Mouse (Mus musculus) hindbrain, embryonic 13.5 days (tissue): ENCODE data around the gene Tmem151a. TPM values are rescaled to one million over a fixed set of nuclear protein-coding genes. Genes with fewer than 3 reads are reported as not detected.
"Not testable (repeated sequence)": the region's sequence is repeated elsewhere in the genome, so short reads cannot be mapped to it uniquely, and the experiment has no call there.

Source experiments
- ATAC-seq: fragments of 200-750 bp; cut with Nextera tagmentation; 2 replicates; pipeline ENCODE4 v1.8.0; 2017; ENCODE audit warnings: moderate TSS enrichment; ENCODE audit not compliant: low FRiP score
- H3K27ac ChIP-seq: fragments of 300-500 bp; sonication (generic); 2 replicates; pipeline ENCODE4 v1.5.1; 2015; ENCODE audit warnings: inconsistent platforms, mild to moderate bottlenecking, moderate library complexity
- H3K27me3 ChIP-seq: fragments of 300-500 bp; sonication (generic); 2 replicates; pipeline ENCODE4 v1.6.1; 2015; ENCODE audit warnings: mild to moderate bottlenecking, inconsistent platforms
- H3K36me3 ChIP-seq: fragments of 300-500 bp; sonication (generic); 2 replicates; pipeline ENCODE4 v1.6.1; 2015; ENCODE audit warnings: mild to moderate bottlenecking, inconsistent platforms
- H3K4me1 ChIP-seq: fragments of 300-500 bp; sonication (generic); replicated peaks from 2 replicates; pipeline ENCODE4 v1.6.1; 2015; ENCODE audit warnings: inconsistent platforms
- H3K4me2 ChIP-seq: fragments of 300-500 bp; sonication (generic); 2 replicates; pipeline ENCODE4 v1.6.1; 2015; ENCODE audit warnings: inconsistent platforms, mild to moderate bottlenecking, moderate library complexity
- H3K4me3 ChIP-seq: fragments of 300-500 bp; sonication (generic); 2 replicates; pipeline ENCODE4 v1.5.1; 2015; ENCODE audit warnings: mild to moderate bottlenecking, inconsistent platforms
- H3K9ac ChIP-seq: fragments of 300-500 bp; sonication (generic); 2 replicates; pipeline ENCODE4 v1.6.1; 2015; ENCODE audit warnings: mild to moderate bottlenecking, inconsistent platforms
- H3K9me3 ChIP-seq: fragments of 300-500 bp; sonication (generic); 2 replicates; pipeline ENCODE4 v1.6.1; 2016; ENCODE audit warnings: inconsistent platforms
- WGBS: fragments of 180-500 bp; shearing (Covaris S2); methylation state at CpG from one replicate; pipeline ENCODE4 v1.1.7; 2015; 5-methylcytosine and 5-hydroxymethylcytosine counted together
- polyA plus RNA-seq: library from polyadenylated mRNA; unstranded; fragments of >200 nt; fragmentation: Nextera tagmentation; extraction: Ambion mirVana; gene quantifications from 2 replicates; pipeline ENCODE4 v1.2.1, GENCODE M21; 2015

Tmem151a gene
- polyA plus RNA-seq, 1 experiment from 2014 or later = 8.4 TPM

GRCm38 (mm10) chr19:5092083-5092482 lies 6.8 kb upstream of the Tmem151a start:
- peak overlapping the region; percentile 52 for H3K27ac ChIP-seq

DNA sequence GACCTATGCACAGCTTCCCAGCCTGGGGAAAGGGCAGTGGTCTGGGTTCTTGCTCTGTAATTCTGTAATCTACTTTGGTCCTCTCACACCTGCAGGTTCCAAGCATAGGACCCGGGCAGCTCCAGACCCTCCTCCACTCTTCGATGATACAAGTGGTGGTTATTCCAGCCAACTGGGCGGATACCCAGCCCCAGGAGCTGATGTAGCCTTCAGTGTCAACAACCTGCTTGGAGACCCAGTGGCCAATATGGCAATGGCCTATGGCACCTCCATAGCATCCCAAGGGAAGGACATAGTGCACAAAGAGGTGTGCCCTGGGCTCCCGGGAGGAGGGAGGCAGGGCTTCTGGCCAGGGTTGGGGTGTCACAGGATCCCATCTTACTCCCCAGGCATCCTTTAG lies 4.0 kb upstream of the Tmem151a start:
- Histone ChIP-seq H3K27me3 (peaks cover 22% of the 10 kb centered on the region), H3K4me2 (peak overlapping the region; percentile 87), H3K4me3 (peak overlapping the region; percentile 77), H3K27ac (no peak overlapping the region), H3K4me1 (peaks cover 56% of the 10 kb centered on the region), H3K36me3 (peaks cover 42% of the 10 kb centered on the region), H3K9me3 (no peaks in the 10 kb centered on the region), H3K9ac (peak overlapping the region; percentile 86)
- WGBS = 91% methylated on average over 4 of the region's 4 CpGs
- no peak for ATAC-seq

More at GRCm38 (mm10) chr19:5092083-5092482, 6.8 kb upstream of the Tmem151a start:
- H3K36me3 ChIP-seq = peaks cover 42% of the 10 kb centered on the region
- ATAC-seq = no peak
- 90% methylated on average over 10 of the region's 10 CpGs for WGBS
- H3K9me3 ChIP-seq = no peaks in the 10 kb centered on the region
- H3K4me2 ChIP-seq = no peak overlapping the region
- no peak overlapping the region for H3K9ac ChIP-seq
- no peaks in the 10 kb centered on the region for H3K27me3 ChIP-seq
- H3K4me3 ChIP-seq = no peak overlapping the region
- peaks cover 72% of the 10 kb centered on the region for H3K4me1 ChIP-seq

GRCm38 (mm10) chr19:5087884-5088728 lies 2.8 kb upstream of the Tmem151a start, which contains the start of gene Yif1a:
TSS of gene Yif1a (plus strand) at chr19:5088538.
- Histone ChIP-seq H3K4me1 (peaks cover 44% of the 10 kb centered on the region), H3K4me3 (peak within 1 kb of the TSS; percentile 77), H3K36me3 (peaks cover 34% of the 10 kb centered on the region), H3K27me3 (peaks cover 34% of the 10 kb centered on the region), H3K9me3 (no peaks in the 10 kb centered on the region), H3K27ac (peak within 1 kb of the TSS; percentile 93), H3K4me2 (peak within 1 kb of the TSS; percentile 87), H3K9ac (peak within 1 kb of the TSS; percentile 86)
- peak; percentile 94 for ATAC-seq
- WGBS = under 1% methylated on average over 58 of the region's 58 CpGs

DNA sequence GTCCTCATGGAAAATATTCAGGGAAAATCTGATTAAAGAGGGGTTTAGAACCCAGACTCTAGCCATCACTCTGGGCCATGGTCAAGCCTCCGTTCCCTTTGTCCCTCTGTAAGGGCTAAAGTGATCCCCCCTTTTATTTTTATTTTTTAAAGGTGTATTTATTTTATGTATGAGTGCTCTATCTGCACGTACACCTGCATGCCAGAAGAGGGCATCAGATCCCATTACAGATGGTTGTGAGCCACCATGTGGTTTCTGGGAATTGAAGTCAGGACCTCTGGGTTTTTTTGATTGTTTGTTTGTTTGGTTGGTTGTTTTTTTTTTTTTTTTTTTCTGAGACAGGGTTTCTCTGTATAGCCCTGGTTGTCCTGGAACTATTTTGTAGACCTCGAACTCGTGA lies 1.2 kb upstream of the Tmem151a start:
- 51% methylated on average over 4 of the region's 4 CpGs for WGBS
- Histone ChIP-seq H3K36me3 (peaks cover 18% of the 10 kb centered on the region), H3K27me3 (peaks cover 50% of the 10 kb centered on the region), H3K4me1 (peaks cover 33% of the 10 kb centered on the region)
- not testable (repeated sequence) for H3K9ac ChIP-seq, H3K27ac ChIP-seq, H3K4me2 ChIP-seq, H3K9me3 ChIP-seq, ATAC-seq, H3K4me3 ChIP-seq

DNA sequence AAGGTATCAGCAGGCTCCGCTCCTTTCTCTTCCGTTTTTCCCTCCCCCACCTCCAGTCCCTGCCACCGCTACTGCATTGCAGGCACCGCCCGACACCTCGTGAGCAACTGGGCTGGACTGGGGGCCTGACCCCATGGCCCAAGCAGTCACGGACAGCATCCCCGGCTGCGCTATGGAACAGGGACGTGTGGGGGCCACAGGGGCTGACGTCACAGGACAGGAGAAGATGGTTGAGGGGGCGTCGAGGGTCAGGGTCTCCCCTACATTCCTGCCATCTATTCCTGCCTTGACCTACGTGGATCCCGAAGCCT lies 542 bp downstream of the Tmem151a start:
- 3% methylated on average over 15 of the region's 15 CpGs for WGBS
- H3K9me3 ChIP-seq = no peaks in the 10 kb centered on the region
- ATAC-seq = no peak
- H3K27ac ChIP-seq = no peak overlapping the region
- peaks cover 4% of the 10 kb centered on the region; the same call in 1 of the 2 replicates for H3K36me3 ChIP-seq
- peaks cover 32% of the 10 kb centered on the region for H3K4me1 ChIP-seq
- peak overlapping the region; percentile 79 for H3K4me2 ChIP-seq
- peak overlapping the region; percentile 75 for H3K9ac ChIP-seq
- peaks cover 67% of the 10 kb centered on the region for H3K27me3 ChIP-seq
- peak overlapping the region; percentile 55 for H3K4me3 ChIP-seq

DNA sequence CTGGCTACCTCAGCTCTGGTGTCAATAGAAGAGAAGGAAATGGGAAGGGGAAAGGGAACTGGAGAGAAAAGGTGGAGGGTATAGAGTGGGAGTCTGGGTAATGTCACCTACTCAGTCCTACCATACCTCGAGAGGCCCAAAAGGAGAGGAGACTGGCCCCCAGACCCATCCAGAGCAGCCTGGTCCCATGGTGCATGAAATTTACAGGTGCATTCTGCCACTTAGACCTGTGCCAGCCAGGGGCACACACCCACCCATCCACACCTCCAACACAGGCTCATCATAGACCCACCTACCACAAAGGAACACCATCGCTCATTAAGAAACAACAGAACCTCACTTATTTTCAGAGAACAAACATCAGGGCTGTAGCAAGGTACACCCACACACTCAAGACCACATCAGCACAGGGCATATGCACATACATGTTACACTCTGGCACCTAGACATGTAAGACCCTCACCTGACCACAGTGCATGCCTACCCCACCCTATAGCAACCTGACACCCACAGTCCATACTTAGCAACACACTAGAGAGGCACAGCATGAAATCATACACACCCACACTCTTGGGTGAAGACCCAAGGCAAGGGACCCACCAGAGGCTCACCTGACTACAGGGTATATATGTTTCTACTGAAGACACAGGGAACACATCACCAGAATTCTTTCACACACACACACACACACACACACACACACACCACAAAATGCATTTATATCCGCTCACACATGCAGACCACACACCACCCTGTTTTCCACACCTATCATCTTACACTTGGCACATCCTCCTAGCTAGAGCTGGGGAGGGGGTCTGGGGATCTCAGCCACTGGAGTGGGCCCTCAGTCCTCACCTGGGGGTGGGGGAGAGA lies 1.1 kb downstream of the Tmem151a start:
- ATAC-seq = no peak
- H3K27ac ChIP-seq = no peak overlapping the region
- H3K36me3 ChIP-seq = no peaks in the 10 kb centered on the region; the same call in 1 of the 2 replicates
- H3K9me3 ChIP-seq = no peaks in the 10 kb centered on the region
- peaks cover 26% of the 10 kb centered on the region for H3K4me1 ChIP-seq
- H3K27me3 ChIP-seq = peaks cover 71% of the 10 kb centered on the region
- peak overlapping the region; percentile 55 for H3K4me3 ChIP-seq
- peak overlapping the region; percentile 79 for H3K4me2 ChIP-seq
- peak overlapping the region; percentile 75 for H3K9ac ChIP-seq
- 69% methylated on average over 3 of the region's 3 CpGs for WGBS

DNA sequence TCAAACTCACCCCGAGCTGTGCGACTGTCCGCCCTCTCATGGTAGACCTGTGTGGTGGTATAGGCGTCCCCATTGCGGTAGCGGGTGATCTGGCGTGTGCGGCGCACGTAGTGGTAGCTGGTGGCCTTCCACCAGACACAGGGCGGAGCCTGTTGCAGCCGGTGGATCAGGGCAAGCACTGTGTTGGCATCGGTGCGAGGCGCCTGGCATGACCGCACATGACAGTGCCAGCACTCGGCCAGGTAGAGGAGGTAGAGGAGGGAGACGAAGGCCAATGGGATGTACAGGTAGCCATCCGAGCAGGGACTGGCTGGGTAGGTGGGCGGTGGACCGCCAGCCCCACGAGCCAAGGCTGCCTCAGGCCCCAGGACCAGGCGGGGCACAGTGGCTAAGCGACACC lies 2.7 kb downstream of the Tmem151a start:
- Histone ChIP-seq H3K9me3 (no peaks in the 10 kb centered on the region), H3K4me3 (no peak overlapping the region), H3K4me2 (no peak overlapping the region), H3K4me1 (peaks cover 17% of the 10 kb centered on the region), H3K9ac (no peak overlapping the region), H3K36me3 (no peaks in the 10 kb centered on the region; the same call in 1 of the 2 replicates), H3K27me3 (peaks cover 75% of the 10 kb centered on the region), H3K27ac (no peak overlapping the region)
- 70% methylated on average over 24 of the region's 24 CpGs for WGBS
- no peak for ATAC-seq

DNA sequence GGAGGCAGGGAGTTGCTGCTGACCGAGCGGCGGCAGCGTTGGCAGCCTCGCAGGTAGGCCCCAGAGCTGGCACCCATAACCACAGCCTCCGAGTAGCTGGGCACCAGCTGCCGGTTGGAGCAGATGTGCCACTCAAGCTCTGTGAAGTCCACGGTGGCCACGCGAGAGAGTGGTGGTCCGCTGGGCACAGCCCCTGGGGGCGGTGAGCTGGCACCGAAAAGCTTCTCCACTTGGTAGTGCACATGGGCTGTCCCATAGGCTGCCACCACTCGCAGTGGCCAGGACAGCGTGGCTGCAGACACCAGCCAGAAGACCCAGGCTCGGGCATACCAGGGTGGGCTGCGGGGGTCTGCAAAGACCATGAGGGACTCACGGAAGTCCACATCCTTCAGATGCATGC lies 3.3 kb downstream of the Tmem151a start:
- H3K4me1 ChIP-seq = peaks cover 11% of the 10 kb centered on the region
- H3K9me3 ChIP-seq = no peaks in the 10 kb centered on the region
- no peak overlapping the region for H3K4me2 ChIP-seq
- no peak overlapping the region for H3K27ac ChIP-seq
- no peak overlapping the region for H3K4me3 ChIP-seq
- ATAC-seq = no peak
- H3K36me3 ChIP-seq = no peaks in the 10 kb centered on the region; the same call in 1 of the 2 replicates
- no peak overlapping the region for H3K9ac ChIP-seq
- WGBS = 66% methylated on average over 18 of the region's 18 CpGs
- H3K27me3 ChIP-seq = peaks cover 75% of the 10 kb centered on the region

DNA sequence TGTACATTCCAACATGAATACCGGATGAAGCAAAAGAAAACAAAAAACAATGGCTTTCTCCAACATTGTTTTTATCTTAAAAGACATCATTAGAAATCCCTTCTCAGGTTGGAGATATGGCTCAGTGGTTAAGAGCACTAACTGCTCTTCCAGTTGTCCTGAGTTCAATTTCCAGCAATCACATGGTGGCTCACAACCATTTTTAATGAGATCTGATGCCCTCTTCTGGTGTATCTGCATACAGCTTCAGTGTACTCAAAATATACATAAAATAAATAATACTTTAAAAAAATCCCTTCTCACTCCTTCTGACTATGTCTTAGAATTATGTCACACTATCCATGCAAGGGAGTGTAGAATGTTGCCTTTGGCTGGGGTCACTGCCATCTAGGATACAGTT lies 6.1 kb downstream of the Tmem151a start:
- Histone ChIP-seq H3K9me3 (no peaks in the 10 kb centered on the region), H3K27ac (no peak overlapping the region), H3K4me3 (no peak overlapping the region), H3K4me2 (no peak overlapping the region), H3K36me3 (no peaks in the 10 kb centered on the region; the same call in 1 of the 2 replicates), H3K9ac (no peak overlapping the region), H3K27me3 (peaks cover 71% of the 10 kb centered on the region), H3K4me1 (no peaks in the 10 kb centered on the region)
- WGBS = 91% methylated on average over 1 of the region's 1 CpGs
- ATAC-seq = no peak

DNA sequence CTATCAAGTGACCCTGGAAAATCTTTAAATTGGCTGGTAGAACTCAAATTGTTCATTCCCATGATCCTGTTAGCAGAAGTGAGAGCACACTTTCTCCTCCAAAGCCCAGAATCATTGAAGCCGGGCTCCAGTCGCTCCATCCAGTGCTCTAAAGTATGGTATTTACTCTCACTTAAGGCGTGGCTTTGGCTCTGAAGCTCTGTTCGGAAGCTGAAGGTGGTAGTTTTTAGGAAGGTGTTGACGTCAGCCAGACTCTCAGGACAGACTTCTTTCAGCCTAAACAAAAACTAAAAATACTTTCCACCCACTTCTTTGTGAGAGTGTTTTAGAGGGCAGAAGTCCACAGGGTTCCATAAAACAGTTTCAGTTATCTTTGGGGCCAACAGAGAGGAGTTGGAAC lies 11.8 kb downstream of the Tmem151a start:
- Histone ChIP-seq H3K4me3 (no peak overlapping the region), H3K9me3 (no peaks in the 10 kb centered on the region), H3K36me3 (no peaks in the 10 kb centered on the region)

DNA sequence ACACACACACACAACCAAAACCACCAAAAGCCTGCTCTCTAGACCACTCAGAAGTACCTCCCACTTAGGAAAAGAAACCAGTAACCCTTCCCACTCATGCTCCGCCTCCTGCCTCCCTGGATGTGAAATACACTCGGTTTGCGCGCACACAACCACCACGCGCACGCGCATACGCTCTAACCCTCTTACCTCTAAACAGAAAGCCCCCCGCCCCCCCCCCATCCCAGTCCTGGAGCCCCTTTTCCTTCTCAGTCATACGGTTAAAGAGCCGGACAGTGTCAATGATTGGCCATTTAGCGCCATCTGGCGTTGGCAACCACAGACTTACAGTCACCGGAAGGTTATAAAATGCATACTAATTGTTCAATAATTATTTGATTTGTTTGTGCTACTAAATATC lies 12.3 kb downstream of the Tmem151a start:
- H3K4me2 ChIP-seq = peak overlapping the region; percentile 76
- no peak overlapping the region for H3K27ac ChIP-seq
- peaks cover 40% of the 10 kb centered on the region for H3K4me1 ChIP-seq
- no peak overlapping the region for H3K9ac ChIP-seq
- peaks cover 56% of the 10 kb centered on the region for H3K27me3 ChIP-seq
- H3K9me3 ChIP-seq = no peaks in the 10 kb centered on the region
- 2% methylated on average over 15 of the region's 15 CpGs for WGBS
- ATAC-seq = no peak
- H3K4me3 ChIP-seq = peak overlapping the region; percentile 7; the same call in 1 of the 2 replicates
- H3K36me3 ChIP-seq = no peaks in the 10 kb centered on the region

More for the DNA sequence above, 11.8 kb downstream of the Tmem151a start:
- ATAC-seq = no peak
- H3K4me1 ChIP-seq = peaks cover 35% of the 10 kb centered on the region
- WGBS = 47% methylated on average over 5 of the region's 5 CpGs
- no peak overlapping the region for H3K4me2 ChIP-seq
- no peak overlapping the region for H3K9ac ChIP-seq
- H3K27ac ChIP-seq = no peak overlapping the region
- H3K27me3 ChIP-seq = peaks cover 55% of the 10 kb centered on the region

- peak overlapping the region; percentile 45 for H3K4me3 ChIP-seq
- H3K36me3 ChIP-seq = no peaks in the 10 kb centered on the region
- ATAC-seq = no peak
- WGBS = 5% methylated on average over 20 of the region's 20 CpGs
- peak overlapping the region; percentile 76 for H3K4me2 ChIP-seq
- peaks cover 61% of the 10 kb centered on the region for H3K27me3 ChIP-seq
- H3K27ac ChIP-seq = no peak overlapping the region
- peak overlapping the region; percentile 71; the same call in 1 of the 2 replicates for H3K9ac ChIP-seq
- H3K4me1 ChIP-seq = peaks cover 45% of the 10 kb centered on the region
- no peaks in the 10 kb centered on the region for H3K9me3 ChIP-seq
Measured at GRCm38 (mm10) chr19:5072389-5073019, 12.8 kb downstream of the Tmem151a start.
